Mouse (Mus musculus) myocyte (in vitro differentiated cells): ENCODE measurements around the gene Nptxr. TPM values are rescaled to one million over a fixed set of nuclear protein-coding genes. Genes with fewer than 3 reads are reported as not detected.

ENCODE experiments used
- H3K27me3 ChIP-seq: one replicate; pipeline ENCODE4 v1.6.1; 2011; ENCODE audit not compliant: control insufficient read depth, insufficient read depth, insufficient read length
- H3K36me3 ChIP-seq: one replicate; pipeline ENCODE4 v1.6.1; 2011; ENCODE audit not compliant: control insufficient read depth, insufficient read depth
- H3K4me2 ChIP-seq: one replicate; pipeline ENCODE4 v1.6.1; 2011; ENCODE audit warnings: low read depth, control low read depth
- H3K4me3 ChIP-seq: one replicate; pipeline ENCODE4 v1.5.1; 2011; ENCODE audit warnings: mild to moderate bottlenecking, control low read depth, moderate library complexity
- H3K79me2 ChIP-seq: one replicate; pipeline ENCODE4 v1.6.1; 2011; ENCODE audit not compliant: control insufficient read depth, insufficient read depth
- H3ac ChIP-seq: one replicate; pipeline ENCODE4 v1.6.1; 2011; ENCODE audit not compliant: control insufficient read depth, insufficient read length
- CEBPB ChIP-seq: IDR thresholded peaks from 2 replicates; pipeline ENCODE4 v1.6.1; 2011; ENCODE audit warnings: mild to moderate bottlenecking, moderate library complexity; ENCODE audit not compliant: poor library complexity, insufficient read depth, severe bottlenecking
- E2F4 ChIP-seq: IDR thresholded peaks from one replicate; pipeline ENCODE4 v1.6.1; 2011; ENCODE audit warnings: mild to moderate bottlenecking, control low read depth, moderate library complexity; ENCODE audit not compliant: insufficient read depth
- MAX ChIP-seq: IDR thresholded peaks from one replicate; pipeline ENCODE4 v1.6.1; 2011; ENCODE audit warnings: low read depth, mild to moderate bottlenecking, control low read depth
- MYOD1 ChIP-seq, 3 experiments: IDR thresholded peaks; one replicate each; pipeline ENCODE4 v1.6.1; 2011; ENCODE audit warnings: control low read depth in 2 of 3, low read depth in 2 of 3, mild to moderate bottlenecking in 2 of 3, moderate library complexity in 1 of 3; ENCODE audit not compliant: insufficient read length in 2 of 3, control insufficient read depth in 1 of 3
- MYOG ChIP-seq, 3 experiments: IDR thresholded peaks; one replicate each; pipeline ENCODE4 v1.6.1; 2011; ENCODE audit warnings: control low read depth in 2 of 3, low read depth in 2 of 3, mild to moderate bottlenecking in 2 of 3; ENCODE audit not compliant: insufficient read length in 2 of 3, control insufficient read depth in 1 of 3, insufficient read depth in 1 of 3
- POLR2A ChIP-seq: IDR thresholded peaks from one replicate; pipeline ENCODE4 v1.6.1; 2011; ENCODE audit warnings: low read depth, mild to moderate bottlenecking, control low read depth, moderate library complexity; ENCODE audit not compliant: insufficient read length
- POLR2AphosphoS2 ChIP-seq: IDR thresholded peaks from one replicate; pipeline ENCODE4 v1.6.1; 2011; ENCODE audit warnings: low read depth, control low read depth; ENCODE audit not compliant: insufficient read length
- REST ChIP-seq: IDR thresholded peaks from one replicate; pipeline ENCODE4 v1.6.1; 2011; ENCODE audit warnings: mild to moderate bottlenecking, control low read depth, moderate library complexity; ENCODE audit not compliant: insufficient read depth, insufficient read length
- SRF ChIP-seq: IDR thresholded peaks from one replicate; pipeline ENCODE4 v1.6.1; 2011; ENCODE audit warnings: low read depth; ENCODE audit not compliant: control insufficient read depth, insufficient read length
- TCF12 ChIP-seq: IDR thresholded peaks from one replicate; pipeline ENCODE4 v1.6.1; 2011; ENCODE audit warnings: mild to moderate bottlenecking, control low read depth; ENCODE audit not compliant: poor library complexity, insufficient read depth, severe bottlenecking
- TCF3 ChIP-seq: IDR thresholded peaks from one replicate; pipeline ENCODE4 v1.6.1; 2011; ENCODE audit warnings: low read depth, control low read depth; ENCODE audit not compliant: insufficient read length
- USF1 ChIP-seq: IDR thresholded peaks from one replicate; pipeline ENCODE4 v1.6.1; 2011; ENCODE audit warnings: low read depth, mild to moderate bottlenecking, control low read depth, moderate library complexity
- polyA plus RNA-seq: library from polyadenylated mRNA; unstranded; fragments of >200 nt; fragmentation: generic; extraction: Trizol; gene quantifications from one replicate; pipeline ENCODE4 v1.2.1, GENCODE M21; 2012; ENCODE audit warnings: missing spikeins

Gene Nptxr
- polyA plus RNA-seq, 1 experiment, result 14.3 TPM

- Histone ChIP-seq H3K4me2 (peak overlapping the region; percentile 78), H3K4me3 (peak overlapping the region; percentile 18), H3K27me3 (peaks cover 4% of the 10 kb centered on the region), H3ac (peak overlapping the region; percentile 69), H3K79me2 (no peaks in the 10 kb centered on the region), H3K36me3 (no peaks in the 10 kb centered on the region)
- TF ChIP-seq MYOG (IDR thresholded peaks at IDR 0.05; ENCODE audit: control insufficient read depth in 1 of 3, insufficient read depth in 1 of 3, insufficient read length in 2 of 3, low read depth in 2 of 3) (peak in 2 of 3 experiments; percentile 82 to 87), CEBPB (no peak), MYOD1 (IDR thresholded peaks at IDR 0.05; ENCODE audit: control insufficient read depth in 1 of 3, insufficient read length in 2 of 3, low read depth in 2 of 3) (peak in 2 of 3 experiments; percentile 78 to 87), REST (no peak), E2F4 (no peak), TCF3 (peak; percentile 2), POLR2A (no peak)
Observed at GRCm38 (mm10) chr15:79803533-79804351, 824 bp downstream of the Nptxr start.

DNA sequence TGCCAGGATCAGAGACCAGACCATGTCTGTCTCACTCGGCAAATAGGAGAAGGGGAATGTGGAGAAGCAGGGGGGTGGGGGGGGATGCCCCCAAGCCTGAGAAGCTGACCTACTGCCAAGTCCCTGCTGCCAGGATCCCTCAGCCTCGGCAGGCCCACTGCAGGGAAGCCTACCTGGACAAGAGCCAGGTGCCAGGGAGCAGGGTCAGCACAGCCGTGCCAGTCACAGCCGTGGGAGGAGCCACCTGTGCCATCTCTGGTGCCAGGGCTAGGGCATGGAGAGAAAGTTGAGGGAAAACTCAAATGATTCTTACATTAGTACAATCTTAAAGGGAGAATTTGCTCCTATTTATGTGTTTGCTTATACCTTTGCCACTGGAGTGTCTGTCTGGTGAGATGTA, 2.3 kb downstream of the Nptxr start:
- no peak overlapping the region for H3K4me3 ChIP-seq
- no peaks in the 10 kb centered on the region for H3K79me2 ChIP-seq
- no peak overlapping the region for H3K4me2 ChIP-seq
- H3ac ChIP-seq, result no peak overlapping the region
- H3K36me3 ChIP-seq, result no peaks in the 10 kb centered on the region
- TF ChIP-seq TCF3, result no peak
- H3K27me3 ChIP-seq, result peaks cover 4% of the 10 kb centered on the region

DNA sequence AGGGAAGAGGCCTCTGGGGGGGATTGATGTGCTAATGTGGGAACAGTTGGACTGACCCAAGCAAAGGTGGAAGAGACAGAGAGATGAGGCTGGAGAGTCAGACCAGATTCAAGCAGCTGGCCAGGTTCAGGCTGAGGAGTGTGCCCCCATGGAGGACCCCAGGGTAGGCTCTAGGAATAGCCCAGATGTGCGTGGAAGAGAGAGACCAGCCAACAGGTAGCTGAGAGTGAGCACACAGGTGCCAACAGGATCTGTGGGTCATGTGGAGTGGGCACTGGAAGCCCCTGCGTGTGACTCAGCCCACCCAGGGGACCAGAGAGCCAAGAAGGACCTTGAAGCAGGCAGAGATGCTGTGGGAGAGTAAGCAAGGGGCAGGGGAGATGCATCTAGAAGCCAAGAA, 2.9 kb downstream of the Nptxr start:
- Histone ChIP-seq H3ac (no peak overlapping the region), H3K4me2 (no peak overlapping the region), H3K4me3 (no peak overlapping the region), H3K36me3 (no peaks in the 10 kb centered on the region), H3K27me3 (peaks cover 4% of the 10 kb centered on the region), H3K79me2 (no peaks in the 10 kb centered on the region)
- TF ChIP-seq SRF (no peak), CEBPB (no peak), TCF3 (no peak), USF1 (no peak), MAX (no peak), POLR2AphosphoS2 (no peak), TCF12 (no peak)

DNA sequence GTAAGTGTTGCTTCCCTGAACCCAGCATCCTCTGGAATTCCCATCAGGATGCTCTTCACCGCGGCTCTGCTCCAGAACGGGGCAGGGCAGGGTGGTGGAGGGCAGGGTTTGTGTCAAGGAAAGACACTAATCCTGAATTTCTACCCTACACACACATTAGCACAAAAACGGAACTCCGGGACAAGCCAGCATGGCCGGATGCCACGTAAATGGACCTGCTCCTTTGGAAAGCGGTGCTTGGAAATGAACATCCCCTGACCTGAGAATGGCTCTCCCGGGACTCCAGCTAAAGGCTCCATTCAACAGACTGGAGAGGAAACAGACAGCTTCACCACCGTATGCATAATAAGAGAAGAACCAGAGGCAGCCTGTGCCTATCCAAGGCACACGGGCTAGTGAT, 3.9 kb downstream of the Nptxr start:
- H3K4me2 ChIP-seq, result no peak overlapping the region
- no peaks in the 10 kb centered on the region for H3K36me3 ChIP-seq
- H3ac ChIP-seq, result no peak overlapping the region
- no peak for TF ChIP-seq MYOG (IDR thresholded peaks at IDR 0.05; ENCODE audit: control insufficient read depth in 1 of 3, insufficient read depth in 1 of 3, insufficient read length in 2 of 3, low read depth in 2 of 3)
- no peak for TF ChIP-seq TCF3
- TF ChIP-seq SRF, result no peak
- no peak for TF ChIP-seq POLR2A
- no peak for TF ChIP-seq TCF12
- TF ChIP-seq USF1, result no peak
- TF ChIP-seq MYOD1 (IDR thresholded peaks at IDR 0.05; ENCODE audit: control insufficient read depth in 1 of 3, insufficient read length in 2 of 3, low read depth in 2 of 3), result no peak
- TF ChIP-seq MAX, result no peak
- TF ChIP-seq POLR2AphosphoS2, result no peak
- TF ChIP-seq E2F4, result no peak
- TF ChIP-seq CEBPB, result no peak
- no peak for TF ChIP-seq REST
- H3K79me2 ChIP-seq, result no peaks in the 10 kb centered on the region
- no peak overlapping the region for H3K4me3 ChIP-seq
- H3K27me3 ChIP-seq, result peaks cover 4% of the 10 kb centered on the region

DNA sequence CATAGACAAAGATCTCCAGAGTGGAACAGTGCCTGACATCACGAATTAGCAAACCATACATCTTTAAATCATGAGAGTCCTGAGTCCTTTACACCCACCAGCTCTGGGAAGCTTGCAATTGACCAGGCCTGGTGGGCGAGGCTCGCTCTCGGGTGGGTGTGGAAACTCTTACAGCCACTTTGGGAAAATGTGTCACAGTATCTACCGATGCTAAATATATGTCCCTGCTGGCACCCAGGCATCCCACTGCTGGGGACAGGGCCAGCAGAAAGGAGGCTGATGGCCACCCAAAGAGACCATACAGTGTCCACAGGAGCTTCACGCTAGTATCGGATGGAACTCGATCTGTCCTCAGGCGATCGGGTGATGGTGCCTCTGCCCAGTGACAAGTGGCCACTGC, 6.0 kb downstream of the Nptxr start:
- Histone ChIP-seq H3K4me3 (no peak overlapping the region), H3K79me2 (no peaks in the 10 kb centered on the region), H3ac (no peak overlapping the region), H3K4me2 (peak overlapping the region; percentile 34), H3K36me3 (no peaks in the 10 kb centered on the region), H3K27me3 (no peaks in the 10 kb centered on the region)
- TF ChIP-seq POLR2A, result no peak
- peak in 1 of 3 experiments; percentile 14 for TF ChIP-seq MYOG (IDR thresholded peaks at IDR 0.05; ENCODE audit: control insufficient read depth in 1 of 3, insufficient read depth in 1 of 3, insufficient read length in 2 of 3, low read depth in 2 of 3)

GRCm38 (mm10) chr15:79797680-79798079, 6.9 kb downstream of the Nptxr start:
- Histone ChIP-seq H3ac (no peak overlapping the region), H3K27me3 (no peaks in the 10 kb centered on the region), H3K36me3 (no peaks in the 10 kb centered on the region), H3K79me2 (no peaks in the 10 kb centered on the region), H3K4me3 (no peak overlapping the region), H3K4me2 (no peak overlapping the region)
- TF ChIP-seq REST (no peak), MYOD1 (IDR thresholded peaks at IDR 0.05; ENCODE audit: control insufficient read depth in 1 of 3, insufficient read length in 2 of 3, low read depth in 2 of 3) (no peak), POLR2AphosphoS2 (no peak), USF1 (no peak), CEBPB (no peak), MAX (no peak), SRF (no peak), TCF12 (no peak)
